Mouse (Mus musculus) cerebellum, postnatal 36 days (tissue): ENCODE results near the gene Col18a1.

Experiments used
- DNase-seq, 2 experiments: peaks; one replicate each; pipeline ENCODE4 v3.0.0; 2021 to 2022; ENCODE audit warnings: mixed read lengths in 2 of 2

The Col18a1 gene

DNA sequence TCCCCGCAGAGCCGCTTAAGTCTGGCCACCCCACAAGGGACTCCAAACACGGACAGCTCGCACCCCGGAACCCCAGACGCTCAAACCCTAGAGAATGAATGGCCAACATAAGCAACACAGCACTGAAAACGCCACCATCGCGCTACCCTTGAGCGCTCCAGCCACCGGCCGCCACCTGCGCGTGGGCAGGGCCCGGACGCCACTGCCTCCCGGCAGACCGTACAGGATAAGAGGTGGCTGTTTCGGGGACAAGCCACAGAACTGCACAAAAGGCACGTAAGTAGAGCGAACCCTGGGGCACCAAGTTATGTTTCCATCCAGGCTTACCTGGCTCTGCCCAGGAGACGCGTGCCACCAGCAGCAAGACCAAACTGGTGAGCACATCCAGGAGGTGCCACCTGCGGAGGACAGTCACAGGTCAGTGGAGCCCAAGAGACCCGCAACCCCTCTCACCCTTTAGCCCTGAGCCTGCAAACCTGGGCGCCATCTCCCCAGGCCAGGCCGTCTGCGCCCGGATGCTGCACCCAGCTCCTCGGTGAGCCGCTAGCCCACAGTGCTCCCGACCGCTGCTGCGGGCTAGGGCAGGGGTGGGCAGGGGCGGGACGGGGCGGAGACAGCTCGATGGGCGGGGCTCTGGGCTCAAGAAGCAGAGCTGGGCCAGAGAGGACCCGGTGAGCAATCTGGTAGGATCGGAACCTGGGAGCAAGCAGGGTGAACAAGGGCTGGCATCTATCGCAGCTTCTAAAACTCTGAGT, at the start of gene Col18a1:
TSS of gene Col18a1 (minus strand) at position 586 of the 755 bp plus-strand sequence.
- no peak for DNase-seq

DNA sequence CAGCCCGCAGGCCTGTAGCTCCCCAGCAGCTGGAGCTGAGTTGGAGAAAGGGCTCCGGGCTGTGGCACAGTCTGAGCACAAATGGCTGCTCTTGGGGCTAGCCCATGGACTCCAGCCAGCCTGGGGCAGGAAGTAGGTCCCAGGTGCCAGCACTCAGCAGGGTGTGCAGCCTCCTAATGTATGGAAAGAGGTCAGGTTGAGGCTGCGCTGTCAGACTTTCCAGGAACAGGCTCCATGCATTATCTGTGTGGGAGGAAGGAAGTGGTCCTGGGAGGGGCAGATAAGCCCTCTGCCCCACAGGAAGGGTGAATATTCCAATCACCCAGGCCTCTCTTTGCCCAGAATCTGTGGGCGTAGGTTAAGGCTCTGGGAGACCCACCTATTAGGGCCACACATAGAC, 49.3 kb upstream of the Col18a1 start:
- peak; percentile 25 to 36 for DNase-seq

DNA sequence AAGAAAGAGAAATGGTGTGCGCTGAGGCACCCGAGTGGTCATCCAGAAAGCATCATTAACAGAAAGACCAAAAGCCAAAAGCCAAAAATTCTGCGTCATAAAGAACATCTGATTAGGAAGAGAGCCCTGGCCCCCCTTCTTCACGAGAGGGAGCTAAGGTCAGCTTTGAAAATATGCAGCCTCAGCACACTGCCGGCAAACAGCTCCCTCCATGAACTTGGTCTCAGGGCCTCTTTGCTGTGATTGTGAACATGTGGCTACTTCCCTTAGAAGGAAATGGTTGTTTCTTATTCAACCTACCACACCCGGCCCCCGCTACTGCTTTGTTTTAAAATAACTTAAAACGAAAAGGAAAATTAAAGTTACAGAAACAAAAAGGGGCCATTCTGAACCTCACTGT, 48.2 kb upstream of the Col18a1 start:
- no peak for DNase-seq

DNA sequence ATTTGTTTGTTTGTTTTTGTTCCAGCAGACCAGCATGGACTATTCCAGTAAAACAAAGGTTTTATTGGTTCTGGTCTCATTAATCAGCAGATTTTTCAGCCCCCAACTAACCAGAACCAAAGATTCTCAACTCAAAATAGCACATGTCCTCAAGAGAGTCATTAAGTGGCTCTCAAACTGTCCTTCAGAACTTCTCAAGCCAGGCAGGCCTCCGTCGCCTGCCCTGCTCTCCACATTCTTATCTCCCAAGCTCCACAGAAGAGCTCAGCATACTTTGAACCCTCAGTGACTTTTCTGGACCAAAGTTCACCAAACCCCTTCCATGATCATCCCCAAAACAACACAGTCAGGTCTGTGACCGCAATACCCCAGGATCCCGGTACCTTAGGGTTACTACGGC, 47.1 kb upstream of the Col18a1 start:
- DNase-seq = no peak

DNA sequence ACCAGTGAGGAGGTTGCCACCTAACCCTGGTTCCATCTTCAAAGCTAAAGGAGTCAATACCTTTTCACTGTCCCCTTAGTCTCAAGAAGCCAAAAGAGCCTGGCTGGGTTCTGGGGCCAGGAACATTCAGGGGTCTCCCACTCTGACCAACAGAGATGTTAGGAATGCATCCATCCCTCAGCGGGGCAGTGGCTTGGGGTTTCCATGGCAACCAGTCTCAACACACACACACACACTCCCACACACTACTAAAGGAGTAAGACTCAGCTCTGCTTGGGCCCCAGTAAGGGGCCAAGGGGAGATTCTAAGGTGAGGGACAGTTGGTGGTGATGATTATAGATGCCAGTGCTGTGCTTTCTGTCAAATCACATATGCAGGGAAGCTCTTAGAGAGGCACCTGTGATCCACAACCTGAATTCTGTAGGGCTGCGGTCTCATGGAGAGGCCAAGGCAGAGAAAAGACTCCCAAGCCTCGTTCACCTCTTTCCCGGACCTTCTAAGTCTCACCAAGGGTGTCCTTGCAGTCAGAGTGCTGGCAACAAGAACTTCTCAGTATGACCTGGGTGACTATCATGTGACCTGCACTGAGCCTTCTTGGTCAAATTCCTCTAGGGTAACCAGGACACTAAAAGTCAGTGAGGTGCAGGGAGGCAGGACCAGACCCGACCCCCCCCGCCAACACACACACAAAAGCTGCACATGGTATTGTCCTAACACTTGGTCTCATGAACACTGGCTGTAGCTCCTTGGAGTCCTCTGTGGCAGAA, 46.2 kb upstream of the Col18a1 start:
- DNase-seq = no peak

DNA sequence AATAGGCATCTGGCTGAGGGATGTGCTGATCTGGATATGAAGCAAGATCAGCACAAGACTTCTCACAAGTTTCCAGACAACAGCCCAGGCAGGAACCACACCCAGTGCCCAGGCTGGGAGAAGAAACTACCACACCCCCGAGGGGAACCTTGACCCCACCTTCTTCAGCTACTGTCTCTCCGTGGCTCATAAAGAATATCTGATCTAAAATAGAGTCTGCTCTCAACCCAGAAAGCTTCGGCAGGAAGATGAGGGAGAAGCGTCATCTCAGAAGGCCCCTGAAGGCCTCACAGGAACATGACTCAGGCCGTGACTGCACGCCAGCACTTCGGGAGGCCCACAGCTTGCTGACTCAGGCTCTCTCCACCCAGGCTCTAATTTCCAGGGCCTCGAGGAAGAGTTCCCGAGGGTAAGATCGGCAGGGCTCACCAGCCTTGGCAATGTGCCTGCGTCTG, 44.8 kb upstream of the Col18a1 start:
- DNase-seq = no peak

DNA sequence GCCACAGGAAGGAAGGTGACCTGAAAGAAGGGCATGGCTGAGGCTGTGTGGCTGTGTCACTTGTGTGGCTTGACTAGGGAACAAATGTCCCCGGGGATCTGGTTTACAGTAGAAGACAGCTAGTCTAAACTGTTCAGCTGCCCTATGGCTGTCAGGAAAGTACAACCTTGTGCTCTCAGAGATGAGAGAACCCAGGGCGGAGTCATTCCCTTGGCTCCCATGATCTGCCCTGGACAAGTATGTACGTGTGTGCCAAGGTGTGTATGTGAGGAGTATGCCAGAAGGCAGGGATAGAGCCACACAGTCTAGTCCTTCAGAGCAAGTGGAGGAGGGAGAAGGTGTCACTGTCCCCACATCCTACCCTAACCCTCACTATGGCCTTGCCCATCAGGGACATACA, 44.3 kb upstream of the Col18a1 start:
- no peak for DNase-seq

DNA sequence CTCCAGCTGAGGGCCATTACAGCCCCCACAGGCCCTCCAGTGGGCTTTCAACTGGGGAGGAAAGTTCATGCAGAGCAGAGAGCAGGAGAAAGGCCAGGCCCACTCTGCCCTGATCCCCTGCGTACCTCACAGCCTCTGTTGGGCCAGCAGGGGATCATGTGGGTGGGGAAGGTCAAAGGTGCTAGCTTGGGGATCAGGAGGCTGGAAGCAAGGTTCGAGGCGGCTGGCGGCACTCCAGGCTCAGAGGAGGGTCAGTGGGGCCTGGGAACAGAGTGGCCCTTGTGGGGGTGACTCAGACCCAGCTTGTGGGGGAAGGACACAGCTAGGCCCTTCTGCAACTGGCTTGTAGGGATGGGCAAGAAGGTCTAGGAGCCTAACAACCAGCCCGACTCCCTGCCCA, 42.9 kb upstream of the Col18a1 start:
- no peak for DNase-seq

DNA sequence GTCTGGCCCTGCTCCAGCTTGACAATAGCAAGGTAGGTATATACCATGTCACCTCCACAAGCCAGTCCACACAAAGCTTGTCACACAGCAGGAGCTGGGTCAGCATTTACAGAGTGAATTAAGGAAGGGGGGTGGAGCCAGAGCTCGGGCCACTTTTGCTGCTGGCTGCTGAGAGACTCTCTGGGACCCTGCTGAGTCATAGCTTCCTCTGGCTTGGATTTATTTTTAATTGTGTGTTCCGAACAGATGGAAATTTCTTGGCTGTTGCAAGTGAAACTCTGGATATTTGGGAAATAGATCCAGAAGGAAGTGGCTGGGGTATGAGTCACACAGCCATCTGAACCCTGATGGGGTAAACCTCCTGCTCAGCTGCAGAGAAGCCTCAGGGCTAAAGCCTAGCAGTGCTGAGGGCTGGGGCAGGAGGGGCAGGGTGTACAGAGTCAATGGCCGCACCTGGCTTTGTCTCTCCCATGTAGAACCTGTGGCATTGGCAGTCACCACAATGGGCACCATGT, 40.3 kb upstream of the Col18a1 start:
- no peak for DNase-seq

DNA sequence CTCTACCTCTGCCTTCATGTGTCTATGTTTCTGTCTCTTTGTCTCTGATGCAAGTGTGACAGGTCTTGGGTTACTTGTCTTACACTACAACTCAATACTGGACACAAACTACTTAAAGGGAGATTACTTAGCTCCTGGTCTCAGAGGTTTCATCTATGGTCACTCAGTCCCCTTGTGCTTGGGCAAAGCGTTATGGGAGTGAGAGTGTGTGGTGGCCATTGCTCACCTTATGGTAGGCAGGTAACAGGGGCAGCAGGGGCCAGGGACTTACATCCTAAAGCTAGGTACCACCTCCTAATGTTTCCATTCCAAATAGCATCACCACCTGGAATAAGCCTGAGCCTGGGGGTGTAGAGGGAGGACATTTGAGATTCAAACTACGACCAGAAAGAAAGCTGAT, 39.8 kb upstream of the Col18a1 start:
- no peak for DNase-seq

DNA sequence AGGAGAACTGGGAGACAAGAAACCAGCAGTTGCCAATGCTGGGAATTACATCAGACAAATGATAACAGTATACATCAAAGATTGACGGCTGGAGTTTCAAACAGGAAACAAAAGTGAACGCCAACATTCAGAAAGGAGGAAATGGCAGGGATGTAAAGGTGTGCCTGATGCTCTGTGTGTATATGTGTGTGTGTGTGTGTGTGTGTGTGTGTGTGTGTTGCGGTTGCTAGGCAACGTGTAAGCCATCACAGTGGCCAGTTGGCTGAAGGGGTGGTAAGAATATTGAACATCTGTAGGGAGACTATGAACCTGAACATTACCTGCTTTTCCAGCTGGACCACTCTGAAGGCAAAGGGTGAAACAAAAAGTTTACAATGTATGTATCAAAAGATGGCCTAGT, 37.6 kb upstream of the Col18a1 start:
- DNase-seq = no peak

DNA sequence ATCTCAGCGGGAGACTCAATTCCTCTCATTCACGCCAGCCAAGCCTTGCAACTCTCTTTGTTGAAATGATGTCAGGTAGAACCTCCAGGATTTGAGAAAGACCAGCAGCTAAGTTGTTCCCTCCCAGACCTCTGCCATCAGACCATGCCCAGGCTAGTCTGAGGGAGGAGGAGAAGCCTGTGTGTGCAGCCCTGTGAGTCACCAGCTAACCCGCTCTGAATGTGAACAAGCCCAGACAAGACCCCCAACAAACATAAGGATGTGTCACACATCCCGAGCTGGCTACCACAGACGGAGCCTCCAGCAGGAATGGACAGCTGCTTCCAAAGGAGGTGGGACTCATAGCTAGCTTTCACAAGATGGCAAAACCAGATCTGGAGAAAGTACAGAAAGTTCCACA, 35.6 kb upstream of the Col18a1 start:
- DNase-seq = no peak

DNA sequence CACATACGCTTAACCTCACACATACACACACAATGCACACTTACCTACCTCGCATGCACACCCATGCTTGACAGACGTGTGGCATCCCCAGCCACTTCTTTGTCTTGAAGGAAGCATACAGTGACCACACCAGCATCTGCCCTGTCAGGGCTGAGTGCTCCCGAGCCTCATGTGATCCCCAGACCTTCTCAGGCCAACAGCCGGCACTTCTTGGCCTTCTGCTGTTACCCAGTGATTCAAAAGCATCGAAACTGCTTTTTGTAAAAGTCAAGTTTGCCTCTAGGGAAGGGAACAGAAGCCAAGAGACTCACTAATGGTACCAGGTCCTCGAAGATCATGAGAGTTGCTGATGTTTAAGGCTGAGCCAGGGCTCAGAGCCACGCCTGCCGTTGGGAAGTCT, 33.9 kb upstream of the Col18a1 start:
- no peak for DNase-seq

DNA sequence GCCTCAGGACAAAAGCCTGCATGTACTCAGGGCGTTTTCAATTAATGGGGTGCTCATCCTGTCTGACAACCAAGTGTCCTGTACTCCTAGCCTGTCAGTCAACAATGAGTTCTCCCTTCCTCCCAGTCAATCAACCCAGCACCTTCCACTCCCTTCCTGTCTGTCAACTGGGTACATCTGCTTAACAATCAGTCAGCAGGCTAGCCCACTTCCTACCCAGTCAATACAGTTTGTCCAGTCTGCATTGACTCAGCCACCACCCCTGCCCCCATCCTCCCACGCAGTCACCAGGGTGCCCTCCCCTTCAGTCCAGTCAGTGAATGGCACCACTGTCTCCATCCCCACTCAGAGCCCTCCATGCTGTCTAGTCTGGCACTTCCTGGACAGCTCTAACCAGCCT, 32.9 kb upstream of the Col18a1 start:
- no peak for DNase-seq

DNA sequence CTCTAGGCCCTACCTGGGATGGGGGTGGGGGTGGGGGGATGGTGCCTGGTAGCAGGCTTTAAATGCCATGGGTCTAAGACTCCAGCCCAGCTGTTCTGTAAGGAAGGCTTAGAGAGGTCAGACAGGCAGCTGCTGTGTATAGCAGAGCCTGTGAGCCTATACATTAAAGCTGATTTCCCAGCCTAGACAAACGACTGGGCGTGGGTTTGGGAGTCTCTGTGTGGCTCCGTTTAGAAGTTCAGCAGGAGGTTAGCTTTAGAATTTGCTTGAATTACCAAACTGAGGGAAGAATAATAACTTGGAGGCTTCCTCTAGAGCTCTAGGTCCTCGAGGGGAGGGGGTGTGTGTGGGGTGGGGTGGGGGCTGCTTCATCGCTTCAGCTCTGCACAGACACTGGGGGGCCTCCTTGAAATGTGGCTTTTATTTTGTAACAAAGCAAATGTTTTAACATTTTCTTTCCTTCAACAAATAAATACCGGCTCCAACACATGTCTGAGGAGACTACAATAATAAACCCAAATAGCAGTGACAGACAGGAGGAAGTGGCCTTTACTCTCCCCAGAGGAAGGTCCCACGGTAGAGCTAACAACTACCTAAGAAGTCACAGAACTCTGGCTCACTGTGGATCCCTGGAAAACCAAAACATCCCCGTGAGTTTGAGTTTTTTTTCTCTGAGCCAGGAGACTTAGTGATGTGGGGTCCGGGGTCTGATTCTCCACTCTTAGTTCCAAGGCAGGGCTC, 31.3 kb upstream of the Col18a1 start:
- DNase-seq = no peak

DNA sequence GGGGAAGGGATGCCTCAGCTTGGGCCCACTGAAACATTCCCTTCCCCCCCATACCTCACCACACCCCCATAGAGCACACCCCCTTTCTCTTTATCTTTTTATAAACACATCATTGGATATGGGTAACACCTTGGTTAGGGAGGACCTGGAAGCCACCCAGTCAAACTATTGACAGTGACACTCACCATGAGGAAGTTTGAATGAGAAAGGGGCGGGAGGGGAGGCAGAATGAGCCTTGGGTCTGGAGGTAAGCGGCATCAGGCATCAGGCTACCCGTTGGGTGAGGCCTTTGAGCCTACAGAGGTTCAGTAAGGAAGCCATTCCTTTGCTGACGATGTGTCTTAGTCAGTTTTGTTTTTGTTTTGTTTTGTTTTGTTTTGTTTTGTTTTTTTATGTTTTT, 30.3 kb upstream of the Col18a1 start:
- no peak for DNase-seq

DNA sequence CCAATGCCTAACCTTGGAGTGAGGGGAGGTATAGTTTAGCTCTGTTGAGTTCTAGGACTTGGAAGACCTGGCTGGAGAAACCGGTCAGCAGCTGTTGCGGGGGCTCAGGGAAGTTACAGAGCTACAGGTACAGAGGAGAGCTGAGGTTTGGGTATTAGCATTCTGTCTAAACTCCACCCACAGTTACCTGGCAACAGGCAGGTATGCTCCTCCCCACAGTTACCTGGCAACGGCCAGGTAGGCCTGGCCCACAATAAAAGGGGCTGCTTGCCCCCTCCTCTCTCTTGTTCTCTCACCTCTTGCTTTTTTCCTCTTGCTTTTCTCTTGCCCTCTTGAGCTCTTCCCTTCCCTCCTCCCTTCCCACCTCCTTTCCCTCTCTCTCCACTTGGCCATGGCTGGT, 29.8 kb upstream of the Col18a1 start:
- DNase-seq = no peak

DNA sequence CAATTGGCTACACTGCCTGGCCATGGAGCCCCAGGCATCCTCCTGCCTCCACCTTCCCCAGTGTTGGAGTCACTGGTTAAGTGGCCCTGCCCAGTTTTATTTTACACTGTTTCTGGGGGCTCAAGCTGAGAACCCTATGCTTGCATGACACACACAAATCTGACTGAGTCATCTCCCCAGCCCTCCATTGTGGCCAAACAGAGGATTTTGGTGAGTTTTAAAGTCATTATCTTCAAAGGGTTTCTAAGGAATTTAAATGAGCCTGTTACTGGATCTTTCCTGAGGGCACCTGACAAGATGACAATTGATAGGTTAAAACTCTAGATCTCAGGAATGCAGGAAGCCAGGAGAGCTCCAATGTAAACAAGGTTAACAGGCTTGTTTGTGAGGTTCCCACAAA, 27.1 kb upstream of the Col18a1 start:
- DNase-seq = no peak

DNA sequence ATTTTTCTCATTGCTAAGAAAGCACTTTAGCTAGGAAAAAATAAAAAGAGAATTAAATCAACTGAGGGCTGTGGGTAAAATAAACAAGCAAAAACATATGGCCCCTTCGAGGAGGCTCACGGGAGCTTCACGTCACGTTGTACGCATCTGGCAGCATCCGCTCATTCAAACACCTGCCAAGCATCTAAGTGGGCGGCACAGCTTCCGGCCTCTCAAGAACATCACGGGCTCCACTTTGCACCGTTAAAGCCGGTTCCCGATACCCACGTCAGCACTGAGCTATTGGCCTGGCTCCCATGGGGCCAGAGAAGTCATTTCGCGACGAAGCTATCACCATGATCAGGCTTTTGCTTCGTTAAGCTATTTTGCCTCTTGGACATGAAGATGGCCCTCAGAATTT, 26.4 kb upstream of the Col18a1 start:
- no peak for DNase-seq

DNA sequence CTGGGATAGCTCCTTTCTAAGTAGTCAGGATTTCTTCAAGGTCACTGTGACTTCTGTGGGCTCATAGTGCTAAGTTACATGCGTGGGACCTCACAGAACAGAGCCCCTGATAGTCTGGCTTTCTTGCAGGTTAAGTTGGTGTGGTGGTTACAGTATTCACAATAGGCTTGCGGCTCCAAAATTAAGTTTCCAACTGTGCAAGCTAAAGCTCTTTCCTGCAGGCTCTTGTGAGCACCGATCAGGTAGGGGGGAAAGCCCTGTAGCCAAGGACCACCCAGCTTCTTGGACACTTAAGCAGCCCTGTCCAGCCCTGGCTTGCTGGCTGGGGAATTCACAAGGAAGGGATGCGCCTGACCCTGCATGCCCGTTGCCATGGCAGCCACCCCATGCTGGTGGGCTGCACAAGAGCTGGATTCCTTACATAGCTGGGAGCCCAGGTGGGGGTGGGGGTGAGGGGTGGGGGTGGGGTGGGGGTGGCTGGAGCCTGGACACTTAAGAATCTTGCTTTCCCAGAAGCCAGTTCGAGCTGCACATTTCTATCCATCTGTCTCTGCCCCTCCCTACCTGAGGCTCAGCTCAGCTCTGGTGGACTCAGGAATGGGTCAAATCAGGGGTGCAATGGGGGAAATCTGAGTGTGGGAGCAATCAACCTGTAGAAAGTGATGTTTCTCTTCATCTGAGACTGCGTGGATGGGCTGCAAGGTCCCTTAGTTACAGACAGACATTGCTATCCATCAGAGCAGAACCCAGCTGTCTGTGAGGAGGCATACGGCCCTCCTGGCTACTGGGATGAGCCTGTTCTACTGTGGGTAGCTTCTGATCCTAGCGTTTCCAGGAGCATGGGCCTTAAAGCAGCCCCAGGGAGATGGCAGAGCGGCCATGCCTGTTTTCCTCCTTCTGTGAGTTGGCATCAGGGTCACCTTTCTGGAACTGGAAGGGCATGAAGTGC, 24.9 kb upstream of the Col18a1 start:
- DNase-seq = no peak

DNA sequence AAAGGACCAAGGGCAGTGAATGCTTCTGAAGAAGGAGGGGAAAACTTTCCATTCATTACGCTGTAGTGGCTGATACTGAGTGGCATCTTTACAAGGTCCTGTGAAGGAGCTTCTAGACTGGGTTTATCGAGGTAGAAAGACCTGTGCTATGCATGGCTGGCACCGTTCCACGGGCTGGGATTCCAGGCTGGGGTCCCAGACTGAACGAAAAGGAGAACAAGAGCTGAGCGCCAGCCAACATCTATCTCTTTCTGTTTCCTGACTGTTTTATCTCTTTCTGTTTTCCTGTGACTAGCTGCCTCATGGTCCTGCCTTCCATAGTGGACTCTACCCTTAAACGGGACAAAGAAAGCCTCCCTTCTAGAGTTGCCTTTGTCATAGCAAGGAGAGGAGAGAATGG, 21.1 kb upstream of the Col18a1 start:
- no peak for DNase-seq

DNA sequence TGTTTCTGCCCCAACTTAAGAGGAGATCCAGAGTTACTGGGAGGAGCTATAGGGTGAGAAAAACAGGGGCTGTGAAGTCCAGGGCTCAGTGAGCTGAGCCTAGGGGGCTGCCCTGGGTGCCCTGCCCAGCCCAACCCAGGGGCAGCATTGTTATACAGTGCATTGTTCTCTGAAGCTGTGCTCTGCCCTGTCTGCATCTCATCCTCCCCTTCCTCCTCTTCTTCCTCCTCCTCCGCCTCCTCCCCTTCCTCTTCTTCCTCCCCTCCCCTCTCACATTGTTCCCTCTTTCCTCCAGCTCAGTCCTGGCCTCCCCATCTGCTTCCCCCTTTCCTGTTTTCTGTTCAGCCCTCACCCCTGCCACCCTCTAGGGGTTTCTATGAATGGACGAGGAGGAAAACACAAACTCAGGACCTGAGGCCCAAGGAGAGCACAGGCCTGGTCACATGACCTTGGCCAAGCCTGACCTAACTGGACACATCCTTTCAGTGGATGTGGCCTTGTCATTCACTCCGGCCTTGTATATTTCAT, 16.5 kb upstream of the Col18a1 start:
- no peak for DNase-seq
